Mouse (Mus musculus) spleen, postnatal 36 days (tissue): ENCODE measurements around the gene Acyp2.

Source experiments
- DNase-seq, 2 experiments: peaks; one replicate each; pipeline ENCODE4 v3.0.0; 2022; ENCODE audit warnings: low spot score in 2 of 2, mixed read lengths in 1 of 2

Gene Acyp2

DNA sequence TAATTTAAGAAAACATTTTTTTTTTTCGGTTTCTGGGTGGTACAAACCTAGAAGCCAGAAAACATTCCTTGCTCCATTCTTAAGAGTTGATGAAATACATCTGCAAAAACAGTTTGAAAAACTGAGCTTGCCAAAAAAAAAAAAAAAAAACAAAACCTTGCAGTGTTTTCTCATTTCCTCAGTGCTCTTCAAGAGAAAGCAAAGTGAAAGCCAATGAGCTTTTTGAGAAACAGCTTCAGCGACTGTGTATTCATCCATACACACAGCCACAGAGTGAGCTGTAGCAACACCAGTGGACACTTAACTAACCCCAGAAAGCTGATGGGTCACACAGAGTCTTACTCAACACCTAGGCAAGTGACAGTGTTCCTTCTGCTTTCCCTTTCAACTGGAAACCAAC lies 69.4 kb downstream of the Acyp2 start:
- no peak for DNase-seq

DNA sequence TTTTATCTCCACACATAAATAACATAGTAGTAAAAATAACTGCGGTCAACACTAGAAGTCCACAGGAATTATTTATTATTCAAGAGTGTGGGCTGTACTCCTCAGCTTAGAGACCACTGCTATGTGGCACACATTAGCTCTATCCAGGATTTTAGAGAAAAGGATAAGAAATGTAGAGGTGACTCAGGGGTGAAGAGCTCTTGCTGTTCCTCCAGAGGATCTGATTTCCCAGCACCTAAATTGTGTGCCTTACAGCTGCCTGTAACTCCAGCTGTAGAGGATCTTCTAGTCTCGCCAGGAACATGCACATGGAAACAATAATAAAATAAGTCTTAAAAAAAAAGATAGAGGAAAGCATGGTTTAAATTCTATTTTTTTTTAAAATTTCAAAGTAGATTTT lies 70.5 kb downstream of the Acyp2 start:
- no peak for DNase-seq

DNA sequence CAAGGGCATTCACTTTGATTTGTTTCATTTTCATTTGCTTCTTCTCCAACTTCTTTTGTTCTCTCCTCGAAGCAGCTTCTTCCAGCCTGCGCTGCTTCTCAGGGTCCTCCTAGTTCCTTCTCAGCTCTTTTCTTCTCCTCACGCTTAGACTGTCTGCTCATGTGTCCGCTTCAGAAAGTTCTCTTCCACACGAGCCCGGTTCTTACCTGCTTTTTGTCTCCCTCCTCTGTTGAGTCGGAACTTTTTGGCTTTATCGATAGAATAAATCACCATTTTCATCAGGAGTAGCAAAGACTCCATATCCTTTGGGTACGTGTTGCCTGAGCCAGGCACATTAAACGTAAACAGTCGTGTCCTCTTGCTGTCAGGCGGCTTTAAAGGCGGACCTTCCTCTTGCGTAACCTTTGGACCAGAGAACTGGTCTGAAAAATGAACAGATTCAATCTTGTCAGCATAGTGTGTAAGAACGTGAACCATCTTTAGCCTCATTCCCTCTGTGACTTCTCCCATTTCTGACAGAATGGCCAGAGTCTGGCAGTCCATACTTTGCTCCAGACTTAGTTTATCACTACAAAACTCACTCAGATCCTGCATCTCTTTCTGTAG lies 76.5 kb downstream of the Acyp2 start:
- no peak for DNase-seq

DNA sequence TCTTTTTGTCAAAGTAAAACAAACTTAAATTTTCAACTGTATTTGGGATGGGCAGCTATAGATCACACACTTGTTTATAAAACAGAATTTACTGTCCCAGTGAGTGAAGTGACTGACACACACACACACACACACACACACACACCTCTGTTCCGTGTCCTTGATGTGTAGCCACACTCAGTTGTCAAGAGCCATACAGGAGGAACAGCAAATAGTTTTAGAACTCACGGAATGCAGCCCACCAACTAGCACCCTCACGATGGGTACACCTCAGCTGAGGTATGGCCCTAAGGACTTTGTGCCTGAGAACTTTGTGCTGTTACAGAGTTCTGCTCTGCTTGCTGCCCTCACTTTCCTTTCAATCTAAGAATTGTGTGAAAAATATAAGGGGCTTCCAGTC lies 78.8 kb downstream of the Acyp2 start:
- no peak for DNase-seq

DNA sequence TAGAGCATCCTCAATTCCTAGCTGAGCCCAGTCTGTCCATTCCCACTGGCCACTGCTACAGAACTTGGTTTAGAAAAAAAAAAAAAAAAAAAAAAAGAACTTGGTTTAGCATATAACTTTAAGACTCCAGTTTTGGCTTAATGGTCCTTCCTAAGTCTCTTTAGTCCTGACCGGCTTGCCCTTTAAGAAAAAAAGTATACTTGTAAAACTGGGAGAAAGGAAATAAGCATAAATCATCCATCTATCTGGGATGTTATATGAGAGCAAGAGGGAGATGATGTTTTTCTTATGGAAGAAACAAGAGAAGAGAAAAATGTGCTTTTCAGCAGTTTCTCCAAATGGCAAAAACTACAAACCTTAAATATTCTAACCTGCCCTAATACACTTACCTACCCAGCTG lies 89.2 kb downstream of the Acyp2 start:
- no peak for DNase-seq

DNA sequence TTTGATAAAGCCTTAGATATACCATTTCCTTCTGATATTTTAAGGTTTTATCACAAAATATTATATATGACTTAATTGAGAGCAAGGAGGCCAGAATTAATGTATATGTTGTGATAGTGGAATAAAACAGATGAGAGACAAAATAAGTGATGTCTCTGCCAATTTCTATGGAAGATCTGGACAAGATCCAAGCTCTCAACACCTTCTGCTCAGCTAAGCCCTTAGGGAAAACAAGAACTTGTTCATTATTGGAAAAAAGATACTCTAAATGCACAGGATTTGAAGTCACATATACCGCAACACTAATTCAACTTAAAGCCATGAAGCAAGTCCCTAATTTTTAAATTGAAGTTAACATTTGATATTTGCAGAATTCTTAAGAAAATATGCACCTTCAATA lies 96.0 kb downstream of the Acyp2 start:
- DNase-seq = no peak

DNA sequence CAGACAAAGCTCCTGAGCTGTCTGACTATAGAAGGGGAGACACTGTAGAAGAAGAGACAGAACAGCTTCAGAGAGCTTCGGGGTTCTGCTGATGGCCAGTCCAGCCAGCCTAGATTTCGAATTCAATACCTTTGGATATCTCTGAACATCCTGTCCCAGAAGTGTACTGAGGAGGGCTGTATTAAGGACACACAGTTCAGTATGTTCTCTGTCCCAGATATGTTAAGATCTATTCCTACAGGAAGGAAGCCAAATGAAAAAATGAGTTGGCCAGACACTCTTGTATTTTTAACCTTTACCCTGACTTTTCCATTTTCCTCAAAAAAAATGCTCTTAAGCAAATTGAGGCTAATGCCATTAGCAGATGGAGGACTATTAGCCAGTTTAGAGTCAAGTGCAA lies 132.3 kb downstream of the Acyp2 start:
- no peak for DNase-seq

DNA sequence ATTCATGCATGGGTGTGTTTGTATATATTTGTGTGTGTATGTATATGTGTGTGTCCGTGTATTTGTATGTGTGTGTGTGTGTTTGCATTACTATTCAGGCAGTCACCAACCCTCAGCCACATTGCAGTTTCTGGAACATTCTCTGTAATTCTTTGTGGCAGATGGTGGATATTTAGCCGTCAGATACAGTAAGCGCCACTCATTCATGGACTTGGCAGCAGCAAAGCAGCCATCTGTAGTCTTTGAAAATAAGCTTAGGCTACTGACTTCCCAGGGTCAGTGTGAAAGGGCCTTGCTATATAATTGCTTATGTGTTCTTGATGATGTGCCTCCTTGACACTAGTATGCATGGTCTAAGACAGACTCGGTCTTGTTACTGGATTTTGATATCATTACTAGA lies 141.2 kb downstream of the Acyp2 start:
- DNase-seq = no peak

DNA sequence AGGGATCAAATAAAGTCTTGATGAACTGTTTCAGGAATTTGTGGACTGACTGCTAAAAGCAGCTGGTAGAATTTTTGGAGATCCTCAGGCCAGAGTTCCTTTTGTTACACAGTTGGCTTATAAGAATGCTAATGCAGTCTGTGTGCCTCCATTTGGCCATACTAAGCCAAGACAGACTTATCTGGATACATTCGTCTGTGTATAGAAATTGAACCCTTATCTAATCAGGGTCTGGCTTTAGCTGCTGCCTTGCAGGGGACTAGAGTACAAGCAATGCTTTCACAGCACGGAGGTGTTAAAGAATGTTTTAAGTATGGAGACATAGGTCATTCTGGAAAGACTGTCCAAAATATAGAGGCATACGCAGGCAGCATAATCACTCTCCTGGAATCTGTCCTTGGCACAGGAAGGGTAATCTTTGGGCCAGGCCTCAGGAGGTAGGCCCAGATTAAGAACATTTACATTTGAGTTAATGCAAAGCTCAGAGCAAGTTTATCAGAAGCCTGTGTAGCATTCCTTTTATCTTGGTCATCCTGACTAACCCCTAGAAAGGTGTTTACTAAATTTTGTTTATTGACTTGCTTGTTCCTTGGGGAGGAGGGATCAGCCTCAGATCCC lies 150.5 kb downstream of the Acyp2 start:
- DNase-seq = no peak

DNA sequence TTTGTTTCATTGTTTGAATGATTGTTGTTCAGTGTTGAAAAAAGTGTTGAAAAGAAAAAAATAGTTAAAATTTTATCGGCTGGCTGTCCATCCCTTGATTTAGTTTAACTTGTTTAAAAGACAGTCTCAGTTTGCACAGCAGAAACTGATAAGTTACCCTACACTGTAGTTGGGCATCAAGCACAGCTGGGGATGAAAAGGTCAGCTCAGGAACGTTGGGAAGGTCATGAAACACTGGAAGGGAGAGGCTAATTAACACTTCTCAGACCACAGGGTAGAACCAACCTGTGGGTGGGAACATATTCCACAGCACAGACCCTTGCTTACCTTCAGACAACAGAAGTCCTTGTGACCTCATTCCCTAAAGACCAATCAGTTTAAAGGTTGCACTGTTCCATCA lies 152.2 kb downstream of the Acyp2 start:
- DNase-seq = no peak

DNA sequence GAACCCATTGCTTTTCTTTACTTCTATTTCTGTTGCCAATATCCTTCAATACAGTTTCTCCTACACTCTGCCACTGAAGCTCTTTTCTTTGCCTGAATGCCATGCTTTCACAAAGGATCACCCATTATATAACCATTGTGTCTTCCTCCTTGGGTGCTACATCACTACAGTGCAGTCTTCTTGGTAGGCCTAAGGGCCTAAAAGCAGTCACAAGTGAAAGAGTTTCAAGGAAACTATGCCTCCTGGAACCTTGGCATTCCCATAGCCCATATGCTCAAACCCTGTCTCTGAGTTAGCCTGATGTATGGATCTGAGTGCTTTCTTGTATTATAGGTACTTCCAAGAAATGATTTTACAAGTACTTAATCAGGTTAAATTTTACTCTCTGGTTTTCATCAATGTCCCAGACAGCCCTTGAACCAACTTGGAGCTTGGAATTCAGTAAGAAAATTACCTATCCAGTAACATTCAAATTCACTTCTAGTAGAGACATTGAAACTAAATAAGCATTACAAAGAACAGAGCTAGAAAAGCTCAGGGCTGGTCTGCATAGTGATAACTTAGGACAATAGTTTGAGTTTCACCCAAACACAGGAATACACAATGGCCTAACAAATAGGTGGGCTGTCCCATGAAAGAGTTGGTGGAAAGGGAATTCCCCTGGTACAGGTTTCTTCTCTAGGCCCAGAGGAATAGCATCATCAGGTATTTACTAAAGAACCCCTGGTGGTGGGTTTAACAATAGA lies 157.7 kb downstream of the Acyp2 start:
- no peak for DNase-seq

DNA sequence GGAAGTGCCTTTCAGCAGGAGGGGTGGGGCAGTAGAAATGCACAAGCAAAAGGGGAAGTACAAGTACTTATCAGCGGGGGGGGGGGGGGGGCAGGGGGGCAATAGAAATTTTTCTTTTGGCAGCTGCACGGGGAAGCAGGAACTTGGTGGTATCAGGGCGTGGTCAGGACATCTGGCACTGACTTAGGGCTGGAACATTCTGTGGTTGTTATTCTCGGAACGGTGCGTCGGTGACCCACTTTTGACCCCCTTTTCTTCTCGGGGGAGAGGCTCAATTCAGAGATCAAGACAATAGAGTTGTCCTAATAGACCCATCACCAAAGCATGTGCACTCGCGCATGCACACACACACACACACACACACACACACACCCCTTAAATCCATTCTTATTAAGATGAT lies 161.2 kb downstream of the Acyp2 start:
- no peak for DNase-seq

DNA sequence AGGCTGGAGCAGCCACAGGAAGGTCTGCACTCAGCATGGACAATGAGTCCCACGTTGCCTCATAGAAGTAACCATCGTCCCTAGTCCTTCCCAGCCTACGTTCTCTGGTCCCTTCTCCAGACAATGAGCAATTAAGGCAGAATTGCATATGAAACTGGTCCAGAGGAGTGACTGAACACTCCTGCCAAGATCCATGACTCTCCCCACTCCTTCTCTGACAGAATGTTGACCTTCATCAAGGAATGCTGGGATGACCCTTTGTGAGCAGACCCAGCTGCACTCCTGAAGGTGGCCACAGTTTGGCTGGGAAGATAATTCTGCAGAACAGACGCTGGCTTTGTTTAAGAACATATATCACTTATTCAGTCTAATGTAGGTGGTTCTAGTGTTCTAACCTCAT lies 166.1 kb downstream of the Acyp2 start:
- no peak for DNase-seq

DNA sequence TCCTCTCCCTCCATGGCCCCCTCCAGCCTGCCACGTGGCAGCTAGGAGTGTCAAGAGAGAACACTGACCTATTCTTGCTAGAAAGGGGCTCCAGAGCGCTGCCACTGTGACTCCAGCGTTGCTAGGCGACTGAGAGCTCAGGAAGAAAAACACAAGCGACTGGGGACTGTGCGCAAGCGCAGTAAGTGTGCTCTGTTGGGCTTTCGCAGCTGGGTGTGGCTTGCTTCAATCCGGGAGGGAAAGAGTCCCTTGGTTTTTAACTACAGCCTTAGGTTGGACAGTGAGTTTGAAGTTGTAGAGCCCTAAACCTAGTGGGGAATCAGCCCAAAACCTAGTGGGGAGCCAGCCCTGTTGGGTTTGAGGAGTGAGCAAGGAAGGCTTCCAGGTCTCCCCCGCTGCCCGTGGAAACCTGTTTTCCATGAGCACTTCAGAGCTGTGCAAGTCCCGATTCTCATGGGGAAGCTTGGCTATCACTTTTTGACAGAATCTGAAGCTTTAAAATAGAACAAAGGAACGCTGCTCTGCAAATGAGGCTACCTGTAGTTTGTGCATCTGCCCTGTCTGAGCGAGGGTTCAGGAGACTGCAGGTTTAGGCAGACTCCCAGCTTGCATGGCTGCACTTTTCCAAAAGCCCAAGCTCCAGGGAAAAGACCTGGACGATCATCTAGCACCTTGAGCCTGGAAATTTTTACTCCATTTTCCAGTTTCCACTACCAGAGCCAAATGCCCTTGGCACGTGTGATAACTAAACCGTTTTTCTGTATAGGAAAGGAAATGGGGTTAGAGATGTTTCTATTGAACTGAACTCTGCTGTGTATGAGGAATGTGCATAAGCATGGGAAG lies 177.4 kb downstream of the Acyp2 start, which contains the start of gene 4930505A04Rik:
Gene 4930505A04Rik, minus strand, starts transcription at position 77 of the 843 bp plus-strand sequence.
- peak; percentile 3 to 9 for DNase-seq

DNA sequence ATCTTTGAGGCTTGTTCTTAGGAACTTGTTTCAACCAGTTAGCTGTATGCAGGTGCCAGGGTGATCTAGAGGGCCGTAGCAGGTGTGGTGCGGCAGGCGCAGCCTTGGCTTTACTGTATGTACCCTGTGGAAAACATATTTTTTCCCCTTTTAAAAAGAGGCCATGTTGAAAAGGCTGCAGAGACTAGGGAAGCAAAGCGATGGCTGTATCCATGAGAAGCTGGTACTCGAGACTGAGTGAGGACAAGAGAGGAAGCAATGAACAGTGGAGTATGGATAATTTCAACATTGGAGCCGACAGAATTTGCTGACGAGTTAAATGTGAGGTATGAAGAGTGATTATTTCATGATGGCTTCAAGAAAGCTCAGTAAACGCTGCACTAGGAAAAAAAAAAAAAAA lies 178.2 kb downstream of the Acyp2 start:
- DNase-seq = no peak
